Mouse (Mus musculus) limb, embryonic 15.5 days (tissue): Measurements from ENCODE around the gene Golga5. TPM values are rescaled to one million over a fixed set of nuclear protein-coding genes. Genes with fewer than 3 reads are reported as not detected.

Experiments
- polyA plus RNA-seq: library from polyadenylated mRNA; unstranded; fragments of >200 nt; fragmentation: Nextera tagmentation; extraction: Ambion mirVana; gene quantifications from 2 replicates; pipeline ENCODE4 v1.2.1, GENCODE M21; 2015

Golga5 gene
- polyA plus RNA-seq, 1 experiment from 2014 or later, result 44.1 TPM

Other genes starting within 250 kb of the Golga5 start
- 9.3 and 10.5 TPM in 2 replicates for gene Rin3, start 186.1 kb upstream of the Golga5 start, polyA plus RNA-seq
- gene Lgmn, start 29.3 kb upstream of the Golga5 start, polyA plus RNA-seq, result 90.4 and 111 TPM in 2 replicates
- 0.42 TPM in 2 replicates for gene Chga, start 85.8 kb downstream of the Golga5 start, polyA plus RNA-seq
- 10.1 and 10.9 TPM in 2 replicates for gene Itpk1, start 235.8 kb downstream of the Golga5 start, polyA plus RNA-seq